ENCODE assay signal across 11 mouse cellular contexts in the genomic region with DNA sequence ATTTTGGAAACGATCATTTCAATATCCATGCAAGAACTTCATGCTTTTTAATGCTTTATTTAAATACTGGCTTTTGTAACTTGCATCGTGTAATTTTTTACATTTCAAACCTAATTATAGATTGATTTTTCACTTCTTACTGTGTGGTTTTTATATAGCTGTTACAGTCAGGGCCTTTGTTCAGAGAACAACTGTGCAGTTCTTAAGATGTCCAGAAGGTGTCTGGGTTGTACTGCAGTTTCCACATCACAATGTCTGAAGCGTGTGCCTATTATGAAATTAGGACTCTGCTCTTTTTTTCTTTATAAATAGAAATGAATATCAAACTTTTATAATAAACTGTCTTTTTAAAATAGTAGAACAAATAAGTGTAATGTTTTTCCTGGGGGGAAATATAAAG. TPM values are rescaled to one million over a fixed set of nuclear protein-coding genes. Genes with fewer than 3 reads are reported as not detected.
A peak's percentile ranks its signal among the peaks of the same experiment; 100 is the strongest.
DNase-seq lines count a peak whose midpoint lies in the region; ATAC-seq lines count a peak whose summit lies in the region.
"Had no signal": no experiment of that assay in that cellular context is flagged by ENCODE, and none has a peak within 500 bp of the region (broad histone marks: within the 10 kb centered on the region; RNA-seq: fewer than 3 reads in every experiment).

No protein-coding gene starts in this region.

- H3K9ac ChIP-seq in intestine, embryonic 15.5 days: no peak overlapping the region
- H3K9ac ChIP-seq: heart, embryonic 13.5 days; liver, embryonic 13.5 days had no signal

- no peaks in the 10 kb centered on the region for H3K27me3 ChIP-seq in intestine, embryonic 15.5 days (replicated peaks)
- H3K27me3 ChIP-seq: heart, embryonic 13.5 days; liver, embryonic 13.5 days had no signal

- H3K4me2 ChIP-seq in intestine, embryonic 15.5 days (replicated peaks): no peak overlapping the region
- H3K4me2 ChIP-seq: heart, embryonic 13.5 days; liver, embryonic 13.5 days had no signal

- H3K27ac ChIP-seq in intestine, embryonic 15.5 days: no peak overlapping the region
- H3K27ac ChIP-seq: heart, embryonic 13.5 days; liver, embryonic 13.5 days had no signal

- ATAC-seq in intestine, embryonic 15.5 days: no peak

- no peaks in the 10 kb centered on the region for H3K4me1 ChIP-seq in intestine, embryonic 15.5 days (replicated peaks)

- no peaks in the 10 kb centered on the region for H3K36me3 ChIP-seq in intestine, embryonic 15.5 days
- H3K36me3 ChIP-seq: heart, embryonic 13.5 days; liver, embryonic 13.5 days had no signal

- no peaks in the 10 kb centered on the region for H3K9me3 ChIP-seq in intestine, embryonic 15.5 days
- H3K9me3 ChIP-seq: heart, embryonic 13.5 days; liver, embryonic 13.5 days had no signal

- H3K4me3 ChIP-seq in intestine, embryonic 15.5 days (replicated peaks): no peak overlapping the region
- H3K4me3 ChIP-seq: heart, embryonic 13.5 days; liver, embryonic 13.5 days had no signal

- peak; percentile 14 for DNase-seq in adrenal gland, postnatal 14 days
- DNase-seq in adrenal gland, adult 2 months: no peak
- peak; percentile 11 for DNase-seq in kidney, postnatal 10 days
- no peak for DNase-seq in kidney, adult 11 months
- peak; percentile 37 for DNase-seq in MN1 (ENCODE audit: low spot score)
- peak; percentile 59 for DNase-seq in lung, postnatal 10 days
- DNase-seq in spleen, postnatal 14 days (ENCODE audit: low spot score in 2 of 2): no peak
- DNase-seq: cerebellum, adult 2 months; liver, embryonic 13.5 days had no signal

- WGBS in intestine, embryonic 15.5 days: 64% methylated on average over 3 of the region's 3 CpGs

RNA-seq across cellular contexts. Expression of a gene that starts 20.7 kb away (rescaled TPM):
- 6.4 and 7.2 TPM in 2 replicates for total RNA-seq in adrenal gland, postnatal 14 days (2021)
- total RNA-seq in adrenal gland, adult 2 months (2021): 10 to 100 TPM in 1 of 2 experiments, 1 to 10 TPM in 1; 5.6 to 10.6 TPM
- polyA plus RNA-seq in adrenal gland, adult 2 months (2012; rRNA removed): 1.8 and 2.3 TPM in 2 replicates
- 7.7 TPM in 2 replicates for polyA plus RNA-seq in intestine, embryonic 15.5 days (2015; fragmentation: Nextera tagmentation; extraction: Ambion mirVana)

Comparison
In these comparisons a context has a peak if more than half of its experiments do, and no peak if none do; other contexts are left out.
1. DNase-seq: peak in adrenal gland, postnatal 14 days (single experiment), kidney, postnatal 10 days (single experiment), MN1 (single experiment) and lung, postnatal 10 days (single experiment); none in adrenal gland, adult 2 months (single experiment), kidney, adult 11 months (single experiment) and spleen, postnatal 14 days (0 of 2).